Mouse (Mus musculus): ENCODE measurements around the gene Erich6.

Gene Erich6

GRCm38 (mm10) chr3:58636406-58637295 lies at the start of gene Erich6:
Erich6 (minus strand) TSS chr3:58637207.
- peak; percentile 69 for DNase-seq (ENCODE audit: low spot score)

- no peak for DNase-seq (ENCODE audit: low spot score)
Observed at GRCm38 (mm10) chr3:58686206-58686921, 49.4 kb upstream of the Erich6 start.

DNA sequence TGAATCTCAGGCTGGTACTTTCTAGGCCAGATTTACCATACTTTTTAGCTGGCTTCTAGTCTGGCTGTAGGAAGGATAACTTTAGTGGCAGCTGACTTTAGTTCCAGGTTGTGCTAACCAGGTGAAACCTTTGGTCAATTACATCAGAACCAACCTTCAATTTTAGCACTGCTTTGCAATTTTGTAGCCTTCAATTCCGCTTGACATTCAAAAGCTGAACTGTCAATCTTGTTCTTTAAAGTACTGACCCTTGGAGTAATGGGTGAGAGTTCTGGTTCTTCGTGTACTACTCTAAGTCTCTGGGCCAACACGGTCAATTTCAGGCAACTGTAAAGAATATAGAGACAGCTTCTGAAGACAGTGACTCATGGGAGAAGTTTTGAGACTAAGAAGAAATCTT lies 48.4 kb upstream of the Erich6 start:
- DNase-seq (ENCODE audit: low spot score) = no peak

DNA sequence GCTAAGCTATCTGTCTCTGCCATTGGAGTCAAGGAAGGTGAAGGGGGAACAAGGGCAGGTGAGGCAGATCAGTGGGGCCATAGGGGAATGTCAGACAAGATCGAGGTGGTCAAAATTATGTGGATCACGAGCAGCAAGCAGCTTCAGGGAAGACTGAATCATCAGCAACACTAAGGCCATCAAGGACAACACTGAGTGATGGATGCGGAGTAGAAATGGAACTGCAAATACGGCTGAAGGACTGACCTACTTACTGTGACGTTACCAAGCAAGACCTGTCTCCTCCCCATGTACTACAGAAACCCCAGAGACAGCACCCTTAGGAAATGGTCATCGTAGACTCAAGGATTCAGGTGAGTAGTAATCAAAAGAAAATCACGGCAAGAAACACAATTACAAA lies 46.3 kb upstream of the Erich6 start:
- DNase-seq (ENCODE audit: low spot score) = no peak

DNA sequence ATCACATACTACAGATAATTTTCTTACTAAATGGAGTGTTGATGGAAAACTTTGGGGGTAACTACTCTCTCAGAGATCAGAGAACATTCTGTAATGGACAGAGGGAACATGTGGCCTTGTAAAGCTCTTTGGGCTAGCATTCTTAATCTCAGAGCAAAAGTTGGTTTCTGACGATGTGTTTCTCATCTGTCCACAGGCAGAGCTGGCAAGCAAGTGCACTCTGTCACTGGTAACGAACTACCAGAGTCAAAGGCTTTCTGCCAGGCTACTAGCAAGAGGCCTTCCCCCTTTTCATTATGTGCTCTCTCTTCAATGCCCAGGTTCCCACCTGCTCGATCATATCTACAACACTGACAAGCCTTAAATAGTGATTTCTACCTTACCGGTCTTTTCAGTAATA lies 45.3 kb upstream of the Erich6 start:
- DNase-seq (ENCODE audit: low spot score) = no peak

DNA sequence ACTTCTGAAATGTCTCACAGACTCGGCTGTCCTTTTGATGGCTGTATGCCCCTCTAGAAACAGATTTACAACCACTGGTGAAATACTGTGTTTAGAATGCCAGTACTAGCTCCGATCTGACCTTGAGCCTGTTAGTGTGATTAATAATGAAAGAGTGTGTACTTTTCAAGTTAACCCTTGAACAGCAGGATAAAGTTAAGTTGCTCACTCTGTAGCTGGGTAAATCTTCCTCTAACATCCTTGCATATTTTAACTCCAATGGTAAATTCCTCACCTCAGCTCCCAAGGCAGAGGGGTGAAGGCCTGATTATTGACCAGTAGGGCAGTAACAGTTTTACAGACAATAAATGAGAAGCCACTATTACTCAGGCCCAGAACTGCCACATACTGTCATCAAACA lies 44.8 kb upstream of the Erich6 start:
- DNase-seq (ENCODE audit: low spot score) = no peak

- DNase-seq (ENCODE audit: low spot score) = no peak
Observed at GRCm38 (mm10) chr3:58680943-58681637, 44.1 kb upstream of the Erich6 start.

DNA sequence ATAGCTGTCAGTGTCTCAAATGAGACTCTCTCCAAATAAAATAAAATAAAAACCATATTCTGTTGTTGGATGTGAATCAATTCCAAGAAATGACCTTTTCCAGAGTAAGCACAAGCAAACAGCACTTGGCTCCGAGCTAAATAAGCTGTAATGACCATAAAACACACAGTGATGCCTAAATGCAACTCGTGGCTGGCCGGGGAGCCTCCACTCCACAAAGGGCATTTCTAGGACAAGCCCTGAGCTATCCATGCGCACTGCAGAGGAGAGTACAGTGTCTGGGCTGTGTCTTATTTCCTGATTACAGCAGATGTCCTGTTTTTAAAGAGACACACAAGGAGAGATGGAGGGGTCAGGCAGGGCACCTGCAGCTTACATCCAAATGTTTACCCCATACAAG lies 43.0 kb upstream of the Erich6 start:
- DNase-seq (ENCODE audit: low spot score) = peak; percentile 11

GRCm38 (mm10) chr3:58678905-58679304 lies 41.9 kb upstream of the Erich6 start:
- DNase-seq (ENCODE audit: low spot score) = no peak

DNA sequence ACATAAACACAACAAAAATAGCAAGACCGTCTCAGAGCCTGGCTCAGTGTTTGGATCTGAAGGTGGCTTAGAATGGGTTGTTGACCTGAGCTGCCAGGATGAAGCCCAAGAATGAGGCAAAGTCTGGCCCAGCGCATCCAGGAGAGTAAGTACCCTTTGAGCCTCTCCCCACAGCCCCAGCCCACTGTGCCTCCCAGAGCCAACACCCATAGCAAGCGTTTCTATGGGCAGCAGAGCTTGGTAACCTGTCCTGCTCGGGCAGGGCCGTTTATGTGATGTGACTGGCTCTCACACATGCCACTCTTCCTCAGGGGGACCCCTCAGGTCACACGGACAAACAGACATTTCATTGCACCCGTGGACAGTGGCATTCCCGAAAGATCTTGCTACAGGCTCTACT lies 41.4 kb upstream of the Erich6 start:
- DNase-seq (ENCODE audit: low spot score) = no peak

GRCm38 (mm10) chr3:58677615-58678014 lies 40.6 kb upstream of the Erich6 start:
- DNase-seq (ENCODE audit: low spot score) = no peak

GRCm38 (mm10) chr3:58673295-58673694 lies 36.3 kb upstream of the Erich6 start:
- DNase-seq (ENCODE audit: low spot score) = no peak

- peak; percentile 32 for DNase-seq (ENCODE audit: low spot score)
Observed at GRCm38 (mm10) chr3:58672481-58673183, 35.6 kb upstream of the Erich6 start.

- no peak for DNase-seq (ENCODE audit: low spot score)
Observed at GRCm38 (mm10) chr3:58671616-58672250, 34.7 kb upstream of the Erich6 start.

GRCm38 (mm10) chr3:58663970-58664369 lies 27.0 kb upstream of the Erich6 start:
- DNase-seq (ENCODE audit: low spot score) = no peak

DNA sequence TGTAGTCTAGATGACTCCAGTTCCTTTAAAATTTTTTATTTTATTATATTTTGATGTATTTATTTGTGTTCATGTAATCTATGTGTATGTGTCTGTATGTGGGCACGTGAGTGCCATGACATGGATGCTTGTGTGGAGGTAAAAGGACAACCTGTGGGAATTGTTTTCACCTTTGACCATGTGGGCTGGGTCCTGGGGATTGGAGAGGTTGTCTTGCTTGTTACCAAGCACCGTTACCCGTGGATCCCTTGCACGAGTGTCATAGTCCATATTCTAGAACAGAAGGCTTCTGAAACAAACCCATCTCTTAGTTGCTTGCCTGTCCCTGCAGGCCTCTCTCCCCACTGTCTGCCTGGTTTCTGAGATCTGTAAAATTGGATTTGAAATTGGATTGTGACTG lies 23.6 kb upstream of the Erich6 start:
- no peak for DNase-seq (ENCODE audit: low spot score)

GRCm38 (mm10) chr3:58657356-58657755 lies 20.3 kb upstream of the Erich6 start:
- DNase-seq (ENCODE audit: low spot score) = peak; percentile 29

GRCm38 (mm10) chr3:58655362-58656130 lies 18.5 kb upstream of the Erich6 start:
- DNase-seq (ENCODE audit: low spot score) = peak; percentile 76

DNA sequence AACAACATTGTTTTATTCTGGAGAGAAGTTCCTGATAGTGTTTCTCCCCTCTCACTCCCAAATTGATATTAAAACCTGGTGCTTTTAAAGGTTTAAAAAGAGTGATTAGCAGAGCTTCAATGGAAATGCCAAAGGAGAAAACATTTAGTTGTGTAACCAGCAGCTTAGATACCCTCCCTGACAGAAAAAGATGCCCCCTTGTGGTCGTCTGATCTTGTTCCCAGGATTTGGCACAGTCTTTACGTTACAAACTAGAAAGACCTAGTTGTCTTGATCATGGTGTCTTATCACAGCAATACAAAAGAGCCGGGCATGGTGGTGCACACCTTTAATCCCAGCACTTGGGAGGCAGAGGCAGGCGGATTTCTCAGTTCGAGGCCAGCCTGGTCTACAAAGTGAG lies 16.9 kb upstream of the Erich6 start:
- DNase-seq (ENCODE audit: low spot score) = peak; percentile 28

- no peak for DNase-seq (ENCODE audit: low spot score)
Observed at GRCm38 (mm10) chr3:58650328-58650727, 13.3 kb upstream of the Erich6 start.

GRCm38 (mm10) chr3:58647179-58647578 lies 10.2 kb upstream of the Erich6 start:
- DNase-seq (ENCODE audit: low spot score) = no peak

Data from MN1 (cell line).